17 mouse cellular contexts compared by ENCODE assay signal in the genomic region with DNA sequence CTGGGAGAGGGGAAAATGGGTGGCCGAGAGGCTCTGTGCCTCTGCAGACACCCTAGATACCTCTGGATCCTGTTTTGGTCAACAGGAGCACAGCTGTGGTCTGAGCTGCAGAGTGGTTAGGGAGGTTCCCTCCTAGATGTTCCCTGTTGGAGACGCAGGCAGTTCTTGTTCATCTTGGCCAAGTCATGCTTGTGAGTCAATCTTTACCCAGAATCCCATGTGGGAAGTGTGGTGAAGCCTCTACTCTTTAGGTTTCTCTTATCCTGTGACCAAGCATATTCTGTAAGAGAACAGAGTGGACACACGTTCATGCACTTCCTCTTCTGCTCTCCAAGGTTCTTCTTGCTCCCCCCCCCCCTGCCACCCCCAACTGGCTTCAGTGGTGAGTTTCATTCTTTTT. TPM values are rescaled to one million over a fixed set of nuclear protein-coding genes. Genes with fewer than 3 reads are reported as not detected.
DNase-seq lines count a peak whose midpoint lies in the region; ATAC-seq lines count a peak whose summit lies in the region.
"Had no signal": no experiment of that assay in that cellular context is flagged by ENCODE, and none has a peak within 500 bp of the region (broad histone marks: within the 10 kb centered on the region; RNA-seq: fewer than 3 reads in every experiment).

No protein-coding gene starts in this region.

- H3K4me1 ChIP-seq in liver, embryonic 13.5 days (replicated peaks) = peaks cover 3% of the 10 kb centered on the region; the same call in 1 of the 2 replicates
- H3K4me1 ChIP-seq in intestine, embryonic 15.5 days (replicated peaks) = 0 out of 2 replicates have a peak, but pooled peaks cover 2% of the 10 kb centered on the region

- no peaks in the 10 kb centered on the region for H3K9me3 ChIP-seq in liver, embryonic 13.5 days (replicated peaks)
- no peaks in the 10 kb centered on the region for H3K9me3 ChIP-seq in intestine, embryonic 15.5 days
- H3K9me3 ChIP-seq: limb, embryonic 15.5 days; neural tube, embryonic 12.5 days had no signal

- H3K4me2 ChIP-seq in liver, embryonic 13.5 days = no peak overlapping the region
- no peak overlapping the region for H3K4me2 ChIP-seq in intestine, embryonic 15.5 days (replicated peaks)
- H3K4me2 ChIP-seq: hindbrain, embryonic 14.5 days; limb, embryonic 15.5 days; midbrain, embryonic 13.5 days; neural tube, embryonic 12.5 days had no signal

- no peaks in the 10 kb centered on the region for H3K36me3 ChIP-seq in liver, embryonic 13.5 days
- no peaks in the 10 kb centered on the region for H3K36me3 ChIP-seq in intestine, embryonic 15.5 days
- H3K36me3 ChIP-seq: limb, embryonic 15.5 days had no signal

- no peak overlapping the region for H3K4me3 ChIP-seq in liver, embryonic 13.5 days (replicated peaks)
- H3K4me3 ChIP-seq in intestine, embryonic 15.5 days (replicated peaks) = no peak overlapping the region
- H3K4me3 ChIP-seq: limb, embryonic 15.5 days; midbrain, embryonic 13.5 days; neural tube, embryonic 12.5 days had no signal

- H3K9ac ChIP-seq in liver, embryonic 13.5 days = no peak overlapping the region
- H3K9ac ChIP-seq in intestine, embryonic 15.5 days = no peak overlapping the region
- H3K9ac ChIP-seq: hindbrain, embryonic 14.5 days; limb, embryonic 15.5 days; midbrain, embryonic 13.5 days; neural tube, embryonic 12.5 days had no signal

- H3K27me3 ChIP-seq in liver, embryonic 13.5 days = no peaks in the 10 kb centered on the region
- no peaks in the 10 kb centered on the region for H3K27me3 ChIP-seq in intestine, embryonic 15.5 days (replicated peaks)
- H3K27me3 ChIP-seq: limb, embryonic 15.5 days; midbrain, embryonic 13.5 days; neural tube, embryonic 12.5 days had no signal

- no peak overlapping the region for H3K27ac ChIP-seq in liver, embryonic 13.5 days
- H3K27ac ChIP-seq in intestine, embryonic 15.5 days = no peak overlapping the region
- H3K27ac ChIP-seq: hindbrain, embryonic 14.5 days; limb, embryonic 15.5 days; midbrain, embryonic 13.5 days; neural tube, embryonic 12.5 days had no signal

- 11% methylated on average over 3 of the region's 3 CpGs for WGBS in liver, embryonic 13.5 days (ENCODE audit: insufficient replicate concordance)
- WGBS in intestine, embryonic 15.5 days = 81% methylated on average over 3 of the region's 3 CpGs

- ATAC-seq in liver, embryonic 13.5 days (ENCODE audit: low read depth) = 0 out of 2 replicates have a peak, but pooled peaks have one; percentile 29
- ATAC-seq in intestine, embryonic 15.5 days = no peak
- ATAC-seq: forebrain, embryonic 16.5 days; midbrain, embryonic 13.5 days had no signal

- no peak for DNase-seq in liver, embryonic 13.5 days
- DNase-seq in liver (no peak), MEL-GATA-1-ER (ENCODE audit: extremely low read depth, low read depth) (peak; percentile 58)
- DNase-seq in lung, postnatal 36 days = peak; percentile 65
- peak; percentile 53 for DNase-seq in skeletal muscle tissue, adult 2 months (ENCODE audit: low read depth, low spot score)
- DNase-seq in urinary bladder, postnatal 14 days (ENCODE audit: low spot score) = no peak
- DNase-seq: cerebellum, adult 9-10 months; gastrocnemius, postnatal 36 days; kidney, adult 8-10 months; kidney, postnatal 4 days; thymus, postnatal 36 days had no signal

RNA-seq across cellular contexts. Expression of a gene that starts 20.8 kb away (rescaled TPM):
- polyA plus RNA-seq in liver, embryonic 13.5 days (2015; fragmentation: Nextera tagmentation; extraction: Ambion mirVana) = 1.9 and 2.7 TPM in 2 replicates
- polyA plus RNA-seq in intestine, embryonic 15.5 days (2015; fragmentation: Nextera tagmentation; extraction: Ambion mirVana) = 4.0 and 4.2 TPM in 2 replicates

Comparison
In these comparisons a context has a peak if more than half of its experiments do, and no peak if none do; other contexts are left out.
1. DNase-seq: peak in MEL-GATA-1-ER (single experiment), lung, postnatal 36 days (single experiment) and skeletal muscle tissue, adult 2 months (single experiment); none in liver, embryonic 13.5 days (single experiment), liver (single experiment) and urinary bladder, postnatal 14 days (single experiment).